Mouse (Mus musculus) urinary bladder, adult 2 months (tissue): ENCODE measurements around the gene Asb16. TPM values are rescaled to one million over a fixed set of nuclear protein-coding genes. Genes with fewer than 3 reads are reported as not detected.
"Not testable (repeated sequence)": the region's sequence is repeated elsewhere in the genome, so short reads cannot be mapped to it uniquely, and the experiment has no call there.

ENCODE experiments used
- DNase-seq: peaks from one replicate; pipeline ENCODE4 v3.0.0; 2022; ENCODE audit warnings: low spot score
- polyA plus RNA-seq: library from polyadenylated mRNA; depleted of rRNA; stranded (reverse); fragments of >200 nt; gene quantifications from 2 replicates; pipeline ENCODE4 v1.2.3, GENCODE M21; 2012

Asb16 gene
- polyA plus RNA-seq, 1 experiment, result 0.63 TPM

GRCm38 (mm10) chr11:102241874-102242273 lies 26.7 kb upstream of the Asb16 start:
- DNase-seq, result no peak

- DNase-seq, result peak; percentile 47
Measured at GRCm38 (mm10) chr11:102244926-102245449, 23.6 kb upstream of the Asb16 start.

- DNase-seq, result no peak
Measured at GRCm38 (mm10) chr11:102245581-102246272, 22.8 kb upstream of the Asb16 start.

GRCm38 (mm10) chr11:102246273-102246635 lies 22.3 kb upstream of the Asb16 start:
- no peak for DNase-seq

GRCm38 (mm10) chr11:102246871-102247270 lies 21.7 kb upstream of the Asb16 start:
- DNase-seq, result no peak

GRCm38 (mm10) chr11:102248630-102249230 lies 19.8 kb upstream of the Asb16 start, which contains the start of gene BC030867:
Gene BC030867, plus strand, starts transcription at chr11:102248882.
- DNase-seq, result peak; percentile 73

GRCm38 (mm10) chr11:102249351-102250090 lies 19.0 kb upstream of the Asb16 start:
- DNase-seq, result no peak

GRCm38 (mm10) chr11:102257514-102257913 lies 11.0 kb upstream of the Asb16 start:
- DNase-seq, result no peak

GRCm38 (mm10) chr11:102258095-102258494 lies 10.4 kb upstream of the Asb16 start:
- DNase-seq, result no peak

- DNase-seq, result no peak
Measured at GRCm38 (mm10) chr11:102258521-102258920, 10.0 kb upstream of the Asb16 start.

GRCm38 (mm10) chr11:102263211-102263610 lies 5.3 kb upstream of the Asb16 start:
- no peak for DNase-seq

GRCm38 (mm10) chr11:102265816-102266215 lies 2.7 kb upstream of the Asb16 start:
- DNase-seq, result no peak

GRCm38 (mm10) chr11:102266631-102267355 lies 1.8 kb upstream of the Asb16 start:
- no peak for DNase-seq

- DNase-seq, result no peak
Measured at GRCm38 (mm10) chr11:102267480-102267879, 1.1 kb upstream of the Asb16 start.

GRCm38 (mm10) chr11:102276411-102276915 lies 7.9 kb downstream of the Asb16 start:
- DNase-seq, result no peak

- no peak for DNase-seq
Measured at GRCm38 (mm10) chr11:102277754-102278153, 9.2 kb downstream of the Asb16 start.

- DNase-seq, result no peak
Measured at GRCm38 (mm10) chr11:102279595-102279994, 11.1 kb downstream of the Asb16 start.

- DNase-seq, result not testable (repeated sequence)
Measured at GRCm38 (mm10) chr11:102280267-102280666, 11.7 kb downstream of the Asb16 start.

GRCm38 (mm10) chr11:102283922-102284321 lies 15.4 kb downstream of the Asb16 start:
- no peak for DNase-seq

- peak; percentile 72 for DNase-seq
Measured at GRCm38 (mm10) chr11:102284501-102285094, 16.1 kb downstream of the Asb16 start, which contains the start of gene Tmub2. Gene Tmub2, plus strand, starts transcription at chr11:102284931.
